Mouse (Mus musculus): ENCODE data around the gene AL607142.1.

Gene AL607142.1

DNA sequence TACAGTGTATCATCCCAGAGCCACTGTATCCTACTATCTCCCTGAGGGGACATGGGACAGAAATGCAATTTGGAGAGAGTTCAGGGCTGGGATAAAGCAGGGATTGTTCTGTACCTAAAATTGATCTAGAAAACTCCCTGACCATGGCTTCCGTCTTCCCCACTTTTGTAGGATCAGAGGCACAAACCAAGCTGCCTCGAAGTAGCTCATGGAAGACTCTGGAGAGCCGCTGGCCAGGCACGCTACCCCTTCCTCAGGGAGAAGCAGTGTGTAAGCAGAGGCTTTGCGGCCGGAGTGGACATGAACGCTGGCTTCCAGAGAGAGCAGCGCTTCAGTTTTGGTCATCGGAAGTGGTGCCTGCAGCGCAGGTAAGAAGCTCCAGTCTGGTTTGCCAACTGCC lies at the start of gene AL607142.1:
AL607142.1 (plus strand) TSS at position 301 of the 400 bp plus-strand sequence.
- no peak for DNase-seq (ENCODE audit: low read depth, low spot score)

DNA sequence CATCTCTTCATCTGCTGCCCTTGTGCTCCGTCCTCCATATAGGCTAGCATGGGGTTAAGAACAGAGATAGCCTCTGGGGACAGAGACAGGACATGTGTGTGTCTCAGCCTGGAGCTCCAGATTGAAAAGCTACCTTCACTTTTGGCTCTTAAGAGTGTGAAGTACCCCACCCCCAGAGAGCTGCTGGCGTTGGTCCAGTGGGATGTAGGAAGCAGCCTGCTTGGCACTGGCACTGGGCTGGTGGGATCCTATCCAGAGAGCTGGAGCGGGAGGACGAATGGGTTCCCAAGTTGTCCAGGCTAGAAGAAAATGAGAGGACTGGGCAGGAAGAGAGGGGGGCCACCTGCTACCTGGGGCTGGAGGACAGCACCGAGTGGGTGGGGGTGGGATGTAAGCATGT lies 46.4 kb upstream of the AL607142.1 start:
- no peak for DNase-seq (ENCODE audit: low read depth, low spot score)

DNA sequence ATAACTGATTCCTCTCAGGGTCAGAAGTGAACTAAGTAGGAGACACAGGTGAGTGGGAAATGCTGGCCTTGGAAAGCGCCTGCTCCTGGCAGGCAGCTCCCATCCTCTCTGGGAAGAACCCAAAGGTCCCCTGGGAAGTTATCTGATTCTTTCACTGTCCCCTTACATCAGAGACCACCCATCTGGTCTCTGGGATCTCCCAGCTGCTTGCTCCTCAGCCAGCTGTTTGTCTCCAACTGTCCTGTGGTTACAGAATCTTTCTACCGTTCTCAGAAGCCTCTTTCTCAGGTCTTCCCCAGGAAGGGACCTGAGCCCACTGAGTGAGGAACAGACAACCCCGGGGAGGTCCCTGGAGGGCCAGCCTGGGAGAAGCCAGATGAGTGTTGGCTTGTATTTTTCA lies 42.4 kb upstream of the AL607142.1 start:
- DNase-seq (ENCODE audit: low read depth, low spot score): no peak

DNA sequence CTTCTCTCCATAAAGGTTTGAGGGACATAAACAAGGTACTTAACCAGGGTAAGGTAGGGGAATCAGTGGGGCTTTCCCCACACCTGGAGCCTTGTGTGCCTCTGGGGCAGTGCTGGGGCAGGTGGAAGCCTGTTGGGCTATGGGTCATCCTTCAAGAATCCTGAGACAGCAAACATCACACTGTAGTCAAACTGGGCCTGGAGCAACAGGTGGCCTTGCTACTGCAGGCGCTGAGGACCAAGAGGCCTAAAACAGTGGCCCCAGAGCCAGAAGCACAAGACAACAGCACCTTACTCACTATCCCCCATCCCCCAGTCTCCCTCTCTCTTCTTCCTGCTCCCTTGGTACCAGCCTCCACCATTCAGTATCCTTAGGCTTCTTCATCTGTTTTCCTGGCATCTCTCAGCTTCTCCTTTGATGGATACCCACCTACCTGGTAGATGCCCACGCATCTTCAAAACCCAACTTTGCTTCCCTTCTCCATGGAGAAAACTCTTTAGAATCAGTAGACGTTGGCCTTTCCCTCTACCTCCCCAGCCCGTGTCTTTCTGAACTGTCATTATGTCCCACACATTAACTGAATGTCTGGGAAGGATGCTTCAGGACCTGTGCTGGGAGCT lies 41.5 kb upstream of the AL607142.1 start:
- peak; percentile 36 for DNase-seq (ENCODE audit: low read depth, low spot score)

DNA sequence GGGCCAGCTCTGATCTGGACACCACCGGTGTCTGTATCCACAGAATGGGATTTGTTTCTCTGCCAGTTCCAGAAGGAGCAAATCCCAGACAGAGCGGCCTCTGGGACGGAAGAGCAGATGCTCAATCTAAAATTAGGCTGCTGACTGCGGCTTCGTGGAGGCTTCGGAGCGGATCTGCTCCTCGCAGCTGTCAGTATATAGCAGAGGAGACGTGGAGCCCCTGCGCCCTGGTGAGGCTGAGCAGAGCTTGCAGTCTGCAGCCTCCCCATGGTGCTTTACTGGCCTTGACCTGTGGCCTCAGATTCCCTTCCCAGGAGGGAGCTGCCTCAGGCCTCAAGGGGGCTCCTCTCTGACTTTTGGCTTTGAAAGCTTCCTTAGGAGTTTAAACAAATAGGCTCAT lies 40.7 kb upstream of the AL607142.1 start:
- no peak for DNase-seq (ENCODE audit: low read depth, low spot score)

DNA sequence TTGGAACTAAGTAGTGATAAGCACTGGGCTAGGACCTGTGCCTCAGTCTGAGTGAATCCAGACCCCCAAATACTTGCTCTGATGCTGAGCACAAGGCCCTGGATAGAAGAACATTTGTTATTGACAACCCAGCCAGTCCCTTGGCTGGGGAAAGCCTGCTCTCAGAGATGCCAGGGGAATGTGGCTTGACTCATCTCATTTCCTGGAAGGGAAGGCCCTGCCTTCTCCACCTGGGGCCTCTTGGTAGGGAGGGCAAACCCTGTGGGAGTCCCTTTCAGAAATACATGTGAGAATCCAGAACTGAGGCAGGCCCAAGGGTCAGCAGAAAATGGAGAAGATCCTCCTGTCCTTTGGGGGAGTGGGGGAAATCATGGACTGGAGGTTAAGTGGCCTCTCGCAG lies 37.1 kb upstream of the AL607142.1 start:
- DNase-seq (ENCODE audit: low read depth, low spot score): no peak

DNA sequence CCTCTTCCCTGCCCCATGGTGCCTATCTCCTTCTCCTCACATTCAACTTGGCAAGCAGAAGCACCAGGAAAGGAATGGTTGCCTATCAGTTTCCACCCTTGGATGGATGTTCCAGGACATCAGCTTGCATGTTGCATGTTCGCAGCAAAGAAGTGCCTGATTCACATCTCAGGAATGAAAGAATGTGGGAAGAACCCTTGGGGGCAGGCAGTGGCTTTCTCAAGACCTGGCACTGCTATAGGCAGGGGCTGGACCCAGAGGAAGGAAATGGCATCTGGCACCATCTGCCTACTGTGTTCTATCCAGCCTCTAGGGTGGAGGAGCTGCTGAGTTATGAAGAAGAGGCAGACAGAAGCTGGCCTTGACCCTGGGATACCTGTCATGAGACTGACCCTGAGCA lies 34.9 kb upstream of the AL607142.1 start:
- DNase-seq (ENCODE audit: low read depth, low spot score): no peak

DNA sequence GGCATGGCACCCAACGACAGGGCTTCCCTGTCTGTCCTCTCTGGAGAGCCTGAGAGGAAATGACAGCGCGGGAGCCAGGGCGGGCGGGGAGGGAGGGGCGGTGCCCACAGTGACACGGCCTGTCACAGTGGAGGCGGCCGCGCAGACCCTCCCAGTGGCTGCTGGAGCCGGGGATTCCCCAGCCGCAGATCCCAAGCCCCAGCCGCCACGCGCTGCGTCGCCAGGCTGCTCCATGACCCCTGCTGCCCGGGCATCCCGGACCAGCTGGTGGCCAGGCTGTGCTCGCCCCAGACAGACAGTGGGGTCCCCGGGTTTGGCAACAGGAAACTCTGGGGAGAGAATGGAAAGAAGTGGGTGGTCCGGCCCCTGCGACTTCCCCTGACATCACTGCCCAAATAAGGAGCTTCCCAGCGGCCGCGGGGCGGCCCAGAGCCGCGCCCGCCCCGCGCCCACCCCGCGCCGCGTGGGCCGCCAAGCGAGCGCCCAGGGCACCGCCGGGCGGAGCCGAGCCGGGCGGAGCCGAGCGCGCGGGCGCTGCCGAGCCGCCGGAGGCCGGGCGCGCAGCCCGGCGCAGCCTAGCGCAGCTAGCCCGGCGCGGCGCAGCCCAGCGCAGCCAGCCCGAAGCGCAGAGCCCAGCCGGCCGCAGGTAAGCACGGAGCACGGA lies 32.3 kb upstream of the AL607142.1 start:
- DNase-seq (ENCODE audit: low read depth, low spot score): peak; percentile 31

DNA sequence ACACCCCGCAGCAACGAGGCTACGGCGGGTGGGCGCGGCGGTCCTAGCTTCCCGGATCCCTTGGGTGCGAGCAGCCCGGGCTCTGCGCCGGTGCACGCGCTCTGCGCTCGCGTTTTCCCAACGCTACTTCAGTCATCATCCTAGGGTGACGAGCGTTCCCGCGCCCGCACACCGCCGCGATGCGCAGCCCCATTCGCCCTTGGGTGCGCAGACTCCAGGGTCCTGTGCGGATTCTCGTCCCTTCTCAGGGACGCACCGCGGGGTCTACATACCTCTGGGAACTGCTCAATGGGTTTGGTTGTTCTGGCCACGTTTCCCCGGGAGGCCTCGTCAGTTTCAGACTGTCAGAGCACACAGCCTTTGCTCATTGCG lies 31.8 kb upstream of the AL607142.1 start:
- peak; percentile 73 for DNase-seq (ENCODE audit: low read depth, low spot score)

DNA sequence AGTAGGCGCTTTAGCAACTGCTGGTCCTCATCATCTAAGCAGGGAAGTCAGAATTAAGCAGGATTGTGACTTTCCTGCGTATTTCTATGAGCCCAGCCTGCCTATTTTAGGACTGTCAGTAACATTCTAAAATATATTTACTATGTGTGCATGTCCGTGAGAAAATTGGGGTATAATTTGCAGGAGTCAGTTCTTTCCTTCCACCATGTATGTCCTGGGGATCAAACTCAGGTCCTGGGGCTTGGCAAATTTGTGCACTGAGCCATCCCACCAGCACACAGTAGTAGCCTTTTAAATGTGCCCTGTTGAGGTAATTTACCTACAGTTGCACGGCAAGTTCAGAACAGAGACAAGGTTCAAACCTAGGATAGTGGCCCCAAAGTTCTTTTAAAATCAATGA lies 28.5 kb upstream of the AL607142.1 start:
- no peak for DNase-seq (ENCODE audit: low read depth, low spot score)

DNA sequence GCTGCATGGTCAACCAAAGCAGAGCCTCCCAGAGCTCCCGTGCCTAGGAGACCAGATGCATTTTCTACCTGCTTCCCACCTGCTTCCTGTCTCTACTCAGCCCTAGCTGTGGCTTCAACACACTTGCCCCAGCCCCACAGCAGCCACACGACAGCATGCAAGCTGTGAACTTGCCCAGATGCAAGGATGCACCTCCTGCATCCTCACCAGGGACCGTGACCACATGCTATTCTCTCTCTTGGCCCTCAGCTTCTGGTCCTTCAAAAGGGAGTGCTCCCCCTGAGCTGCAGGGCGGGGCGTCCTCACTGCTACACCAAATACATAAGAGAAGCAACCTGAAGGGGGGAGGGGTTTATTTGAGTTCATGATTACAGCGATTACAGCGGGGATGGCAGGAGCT lies 27.8 kb upstream of the AL607142.1 start:
- no peak for DNase-seq (ENCODE audit: low read depth, low spot score)

DNA sequence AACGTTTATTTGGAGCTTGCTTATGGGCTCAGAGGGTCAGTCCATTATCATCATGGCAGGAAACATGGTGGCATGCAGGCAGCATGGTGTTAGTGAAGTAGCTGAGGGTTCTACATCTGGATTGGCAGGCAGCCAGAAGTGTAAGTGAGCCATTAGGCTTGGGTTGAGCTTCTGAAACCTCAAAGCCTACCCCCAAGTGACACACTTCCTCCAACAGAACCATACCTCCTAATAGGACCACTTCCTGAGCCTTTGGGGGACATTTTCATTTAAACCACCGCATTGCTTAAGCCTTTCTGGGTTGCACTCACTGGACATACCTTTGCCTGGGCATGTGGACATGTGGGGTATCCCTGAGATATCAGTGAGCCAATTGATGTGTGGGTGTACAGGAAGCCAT lies 23.3 kb upstream of the AL607142.1 start:
- peak; percentile 63 for DNase-seq (ENCODE audit: low read depth, low spot score)

DNA sequence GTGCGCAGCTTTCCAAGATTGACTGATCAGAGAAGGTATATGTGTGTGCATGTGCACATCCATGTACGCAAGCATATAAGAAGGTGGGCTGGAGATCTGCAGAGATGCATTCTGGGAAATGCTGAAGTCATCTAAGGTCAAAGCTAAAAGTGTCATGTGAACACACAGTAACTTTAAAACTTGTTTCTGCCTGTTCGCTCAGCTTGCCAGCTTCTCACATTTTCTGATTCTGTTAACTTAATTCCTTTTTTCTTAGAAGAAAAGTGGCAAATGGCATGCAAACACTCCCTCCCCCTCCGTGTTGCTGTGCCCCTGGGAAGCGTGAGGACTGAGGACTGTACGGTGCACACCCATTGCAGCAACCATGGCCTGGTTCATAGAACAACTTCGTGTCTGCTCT lies 22.3 kb upstream of the AL607142.1 start:
- DNase-seq (ENCODE audit: low read depth, low spot score): no peak

DNA sequence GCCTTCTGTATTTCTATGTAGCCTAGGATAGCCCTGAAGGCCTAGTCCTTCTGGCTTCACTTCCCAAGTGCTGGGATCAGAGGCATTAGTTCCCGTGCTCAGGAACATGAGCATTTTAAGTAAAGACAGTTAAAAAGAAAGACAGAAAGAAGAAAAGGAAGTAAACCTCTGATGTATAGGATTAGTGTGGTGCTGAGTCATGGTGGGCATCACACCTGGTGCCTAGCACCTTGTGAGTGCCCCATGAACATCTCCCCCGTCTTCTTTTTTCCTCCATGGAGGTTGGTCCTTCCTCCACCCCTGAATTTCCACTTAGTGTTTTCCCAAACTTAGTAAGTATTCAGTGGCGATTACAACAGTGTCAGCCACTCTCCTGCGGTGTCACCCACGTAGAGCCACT lies 20.2 kb upstream of the AL607142.1 start:
- no peak for DNase-seq (ENCODE audit: low read depth, low spot score)

DNA sequence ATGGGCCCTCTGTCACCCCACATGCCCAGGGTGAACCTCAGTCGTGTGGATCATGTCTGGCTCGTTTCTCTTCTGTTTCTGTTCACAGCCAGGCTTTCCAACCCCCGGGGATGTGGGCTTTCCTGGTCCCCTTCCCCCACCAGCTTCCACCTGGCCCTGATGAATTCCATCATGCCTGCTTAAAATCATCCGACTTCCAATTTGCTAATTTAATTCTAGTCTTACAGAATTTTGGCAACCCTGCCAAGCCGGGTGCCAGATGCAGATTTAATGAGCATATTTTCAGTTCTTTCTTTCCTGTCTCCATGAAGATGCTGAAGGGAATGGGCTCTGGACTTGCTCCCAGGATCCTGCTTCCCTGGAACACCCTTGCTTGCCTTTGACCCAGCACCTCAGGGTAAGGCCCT lies 19.7 kb upstream of the AL607142.1 start:
- no peak for DNase-seq (ENCODE audit: low read depth, low spot score)

DNA sequence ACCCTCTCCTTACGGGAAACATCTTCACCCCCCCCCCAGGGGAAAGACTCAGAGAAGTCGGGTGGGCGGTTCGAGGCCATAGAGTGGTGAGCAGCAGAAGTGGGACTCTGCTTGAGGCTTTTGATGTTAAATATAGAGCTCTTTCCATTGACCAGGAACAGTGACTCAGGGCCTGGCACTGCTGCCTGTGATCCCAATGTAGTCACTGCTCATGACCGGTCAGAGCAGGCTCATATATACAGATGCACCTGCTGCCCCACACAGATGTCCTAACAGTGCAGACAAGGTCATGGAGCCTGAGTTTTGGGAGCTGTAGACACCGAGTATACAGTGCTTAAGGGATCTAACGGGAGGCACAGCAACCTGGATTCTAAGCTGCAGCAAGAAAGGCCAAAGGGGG lies 18.9 kb upstream of the AL607142.1 start:
- no peak for DNase-seq (ENCODE audit: low read depth, low spot score)

DNA sequence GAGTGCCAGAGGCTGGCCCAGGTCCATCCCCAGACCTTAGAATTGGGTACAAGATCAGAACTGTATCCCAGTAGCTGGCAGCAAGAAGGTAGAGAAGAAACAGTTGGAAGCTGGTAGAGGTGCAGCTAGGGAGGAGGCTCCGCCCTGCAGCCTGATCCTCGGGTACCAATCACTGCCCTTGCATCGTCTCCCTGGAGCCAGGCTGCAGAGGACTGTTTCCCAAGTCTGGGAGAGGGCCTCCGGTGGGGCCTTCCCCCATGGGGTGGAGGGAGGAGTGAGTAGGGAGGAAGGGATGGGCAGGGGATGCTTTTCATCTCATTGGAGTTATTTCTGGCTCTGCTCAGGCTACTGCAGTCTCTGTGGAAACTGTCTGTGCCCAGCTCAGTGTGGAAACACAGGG lies 17.7 kb upstream of the AL607142.1 start:
- no peak for DNase-seq (ENCODE audit: low read depth, low spot score)

DNA sequence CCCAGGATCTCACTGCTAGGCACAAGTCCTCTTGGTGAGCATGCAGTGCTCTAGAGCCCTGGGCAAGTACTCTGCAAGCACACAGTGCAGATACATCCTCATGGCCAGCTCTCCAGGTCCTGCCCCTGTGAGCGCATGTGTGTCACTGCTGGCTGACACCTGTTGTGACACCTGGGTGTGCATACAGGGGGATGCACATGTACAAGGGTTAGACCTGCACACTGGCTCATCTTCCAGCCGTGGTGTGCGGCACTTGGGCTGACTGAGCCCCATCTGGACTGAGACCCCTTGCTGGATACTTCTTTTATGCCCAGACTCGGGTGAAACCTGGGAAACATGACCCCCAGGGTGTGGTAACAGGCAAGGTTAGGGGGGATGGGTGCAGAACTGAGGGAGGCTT lies 16.5 kb upstream of the AL607142.1 start:
- DNase-seq (ENCODE audit: low read depth, low spot score): no peak

DNA sequence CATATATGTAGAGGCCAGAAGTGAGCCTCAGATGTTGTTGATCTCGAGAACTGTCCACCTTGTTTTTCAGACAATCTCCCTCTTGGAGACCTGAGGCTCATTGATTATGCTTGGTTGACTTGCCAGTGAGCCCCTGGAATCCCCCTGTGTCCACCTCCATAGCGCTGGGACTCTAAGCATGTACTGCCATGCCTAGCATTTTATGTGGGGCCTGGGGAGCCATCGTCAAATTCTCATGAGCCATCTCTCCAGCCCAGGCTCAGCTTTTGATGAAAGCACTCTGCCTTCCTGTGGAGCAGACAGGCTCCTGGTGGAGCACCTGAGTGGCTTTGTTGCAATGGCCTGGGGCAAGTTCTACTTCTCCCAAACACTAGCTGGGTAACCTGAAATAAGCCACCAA lies 14.9 kb upstream of the AL607142.1 start:
- DNase-seq (ENCODE audit: low read depth, low spot score): no peak

DNA sequence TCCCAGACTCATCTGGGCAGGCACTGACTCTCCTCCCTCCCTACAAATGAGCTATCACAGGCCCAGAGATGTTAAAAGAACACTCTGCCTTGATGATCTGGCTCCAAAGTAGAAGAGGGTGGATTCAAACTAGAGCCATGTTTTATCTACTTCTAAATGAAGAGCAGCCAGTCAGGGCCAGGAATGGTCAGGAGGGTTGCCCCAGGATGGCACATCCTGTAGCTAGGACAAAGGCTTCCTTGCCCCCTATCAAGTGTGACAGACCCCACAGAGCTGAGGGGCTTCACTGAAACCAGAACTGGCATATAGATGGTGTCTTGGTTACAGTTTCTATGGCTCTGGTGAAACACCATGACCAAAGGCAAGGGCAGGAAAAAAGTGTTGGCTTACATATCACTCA lies 12.3 kb upstream of the AL607142.1 start:
- no peak for DNase-seq (ENCODE audit: low read depth, low spot score)

DNA sequence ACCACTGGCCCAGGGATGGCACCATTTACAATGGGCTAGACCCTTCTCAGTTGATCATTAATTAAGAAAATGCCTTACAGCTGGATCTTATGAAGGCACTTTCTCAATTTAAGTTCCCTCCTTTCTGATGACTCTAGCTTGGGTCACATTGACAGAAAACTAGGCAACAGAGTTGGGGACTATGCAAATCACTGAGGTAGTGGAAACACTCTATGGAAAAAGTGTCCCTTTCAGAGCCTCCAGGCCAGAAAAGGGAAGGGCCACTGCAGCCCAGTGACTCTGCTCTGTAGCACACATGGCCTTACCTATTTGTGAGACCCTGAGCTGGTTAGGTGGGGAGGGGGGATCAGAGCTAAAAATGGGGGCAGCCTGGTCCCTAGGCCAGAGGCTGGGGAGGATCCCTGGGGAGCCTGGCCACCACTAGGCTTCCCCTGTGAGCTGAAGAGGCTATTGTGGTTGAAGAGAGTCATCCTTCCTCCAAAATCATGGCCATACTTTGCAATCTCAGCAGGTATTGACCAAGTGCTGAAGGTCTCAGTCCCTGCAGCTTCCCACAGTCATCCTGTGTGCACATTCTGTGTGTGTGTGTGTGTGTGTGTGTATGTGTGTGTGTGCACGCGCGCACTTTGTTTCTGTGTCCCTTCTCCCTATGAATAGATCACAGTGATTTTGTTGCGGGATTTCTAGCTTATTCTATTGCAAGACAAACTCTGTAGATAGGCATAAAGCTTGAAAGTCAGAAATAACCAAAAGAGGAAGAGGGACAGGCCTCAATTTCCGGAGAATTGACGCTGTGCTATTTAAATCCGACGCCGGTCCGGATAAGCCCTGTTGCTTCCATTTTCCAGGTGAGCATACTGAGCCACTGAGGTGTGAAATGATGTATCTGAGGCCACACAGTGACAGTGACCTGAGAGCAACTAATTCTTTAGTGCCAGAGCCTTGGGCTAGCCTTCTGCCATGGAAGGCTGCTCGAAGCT lies 11.5 kb upstream of the AL607142.1 start:
- DNase-seq (ENCODE audit: low read depth, low spot score): peak; percentile 78

DNA sequence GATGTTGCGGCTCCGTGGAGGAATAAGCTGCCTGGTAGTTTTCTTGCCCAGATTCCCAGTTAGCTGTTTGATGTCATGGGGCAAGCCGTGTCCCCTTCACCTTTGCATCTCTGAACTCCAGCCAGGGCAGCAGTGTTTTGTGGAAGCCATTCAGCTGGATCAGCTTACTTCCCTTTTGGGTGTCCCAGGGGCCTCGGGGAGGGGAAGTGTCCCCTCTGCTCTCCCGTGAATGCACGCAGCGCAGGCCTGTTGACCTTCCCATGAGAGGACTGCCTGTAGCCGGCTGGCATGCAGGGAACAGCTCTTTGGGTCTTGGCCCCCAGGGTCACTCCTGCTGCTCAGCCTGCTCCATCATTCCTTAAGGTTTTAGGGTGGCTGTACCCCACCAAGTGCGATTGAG lies 10.7 kb upstream of the AL607142.1 start:
- peak; percentile 68 for DNase-seq (ENCODE audit: low read depth, low spot score)

DNA sequence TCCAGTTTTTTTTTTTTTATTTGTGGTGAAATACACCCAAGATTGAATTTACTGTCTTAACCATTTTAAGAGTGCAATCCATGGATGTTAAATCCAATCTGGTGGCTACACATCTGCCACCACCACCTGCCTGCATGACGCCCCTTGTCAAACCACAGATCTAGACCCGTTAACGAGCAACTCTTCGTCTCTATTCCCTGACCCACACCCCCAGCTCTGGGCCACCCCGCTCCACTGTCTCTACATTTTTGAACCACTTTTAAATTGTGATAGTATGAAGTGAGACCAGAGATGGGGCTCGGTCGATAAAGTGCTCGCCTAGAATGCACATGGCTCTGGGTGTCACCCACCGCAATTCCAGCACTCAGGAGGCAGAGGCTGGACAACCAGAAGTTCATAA lies 8.3 kb upstream of the AL607142.1 start:
- no peak for DNase-seq (ENCODE audit: low read depth, low spot score)

All from A20 (cell line).